Mouse (Mus musculus) T-cell, adult 2 months (primary cell): Measurements from ENCODE around the gene Ppp1r27.
"Not testable (repeated sequence)": the region's sequence is repeated elsewhere in the genome, so short reads cannot be mapped to it uniquely, and the experiment has no call there.

ENCODE experiments used
- DNase-seq: peaks from one replicate; pipeline ENCODE4 v3.0.0; 2022; ENCODE audit warnings: low spot score

Gene Ppp1r27

DNA sequence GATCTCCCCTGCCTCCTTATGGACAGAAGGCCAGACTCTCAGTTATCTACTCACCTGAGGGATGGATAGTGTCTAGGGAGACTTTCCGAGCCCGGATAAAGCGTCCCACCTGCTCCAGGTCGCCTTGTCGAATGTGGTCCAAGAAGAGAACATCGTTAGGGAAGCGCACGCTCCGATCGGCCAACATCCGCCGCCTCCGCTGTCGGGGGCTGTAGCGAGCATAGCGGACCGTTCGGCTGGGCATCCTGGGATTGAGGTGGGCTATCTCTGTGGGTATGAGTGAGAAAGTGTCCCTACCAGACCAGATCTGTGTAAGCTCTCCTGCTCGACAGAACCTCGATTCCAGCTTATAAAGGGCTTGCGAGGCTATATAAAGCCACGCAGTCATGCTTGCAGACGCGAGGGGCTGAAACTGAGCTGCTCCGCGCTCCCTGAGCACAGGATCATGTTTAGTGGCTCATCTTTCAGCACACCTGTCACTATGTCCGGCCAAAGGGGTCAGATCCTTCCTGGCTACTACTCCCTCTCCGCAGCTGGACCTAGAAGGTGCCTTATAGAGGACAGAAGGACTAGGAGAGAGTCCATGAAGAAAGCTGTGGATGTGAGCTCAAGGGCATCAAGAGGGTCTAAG is at the start of gene Ppp1r27:
Gene Ppp1r27, minus strand, starts transcription at position 323 of the 631 bp plus-strand sequence.
- DNase-seq: no peak

DNA sequence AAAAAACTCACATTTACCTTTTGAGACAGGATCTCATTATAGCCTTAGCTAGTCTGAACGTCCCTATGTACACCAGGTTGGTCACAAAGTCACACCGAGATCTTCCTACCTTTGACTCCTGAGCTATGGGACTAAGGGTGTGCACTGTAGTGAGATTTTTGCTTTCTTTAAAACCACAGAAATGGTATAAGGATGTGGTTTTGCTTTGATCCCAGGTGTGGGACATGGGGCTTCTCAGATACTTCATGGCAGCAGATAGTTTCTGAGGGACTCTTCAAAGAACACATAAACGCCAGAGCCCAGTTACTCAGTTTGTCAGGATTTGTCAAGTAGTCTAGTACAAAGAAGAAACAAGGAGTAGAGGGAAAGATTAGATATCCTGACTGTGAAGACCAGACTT is 49.8 kb upstream of the Ppp1r27 start:
- DNase-seq: peak; percentile 68

DNA sequence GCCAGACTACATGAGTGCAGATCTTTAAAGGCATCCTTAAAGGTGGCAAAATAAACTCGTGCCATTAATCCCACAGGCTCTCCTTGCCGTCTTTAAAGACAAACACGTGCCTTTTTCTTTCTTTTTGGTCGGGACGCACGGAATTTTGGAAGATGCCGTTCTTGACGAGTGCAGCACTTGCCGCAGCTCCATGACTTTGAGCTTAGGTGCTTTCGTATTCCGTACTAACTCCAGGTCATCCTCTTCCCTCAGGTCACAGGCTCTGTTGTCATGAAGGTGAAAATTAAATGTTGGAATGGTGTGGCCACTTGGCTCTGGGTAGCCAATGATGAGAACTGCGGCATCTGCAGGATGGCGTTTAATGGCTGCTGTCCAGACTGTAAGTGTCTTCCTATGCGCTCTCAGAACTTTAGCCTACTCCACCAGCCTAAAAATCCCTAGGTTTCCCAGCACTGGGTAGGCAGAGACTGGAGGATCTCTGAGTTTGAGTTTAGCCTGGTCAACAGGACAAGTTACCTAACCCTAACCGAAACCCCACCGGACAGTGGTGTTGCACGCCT is 48.1 kb upstream of the Ppp1r27 start:
- DNase-seq: no peak

DNA sequence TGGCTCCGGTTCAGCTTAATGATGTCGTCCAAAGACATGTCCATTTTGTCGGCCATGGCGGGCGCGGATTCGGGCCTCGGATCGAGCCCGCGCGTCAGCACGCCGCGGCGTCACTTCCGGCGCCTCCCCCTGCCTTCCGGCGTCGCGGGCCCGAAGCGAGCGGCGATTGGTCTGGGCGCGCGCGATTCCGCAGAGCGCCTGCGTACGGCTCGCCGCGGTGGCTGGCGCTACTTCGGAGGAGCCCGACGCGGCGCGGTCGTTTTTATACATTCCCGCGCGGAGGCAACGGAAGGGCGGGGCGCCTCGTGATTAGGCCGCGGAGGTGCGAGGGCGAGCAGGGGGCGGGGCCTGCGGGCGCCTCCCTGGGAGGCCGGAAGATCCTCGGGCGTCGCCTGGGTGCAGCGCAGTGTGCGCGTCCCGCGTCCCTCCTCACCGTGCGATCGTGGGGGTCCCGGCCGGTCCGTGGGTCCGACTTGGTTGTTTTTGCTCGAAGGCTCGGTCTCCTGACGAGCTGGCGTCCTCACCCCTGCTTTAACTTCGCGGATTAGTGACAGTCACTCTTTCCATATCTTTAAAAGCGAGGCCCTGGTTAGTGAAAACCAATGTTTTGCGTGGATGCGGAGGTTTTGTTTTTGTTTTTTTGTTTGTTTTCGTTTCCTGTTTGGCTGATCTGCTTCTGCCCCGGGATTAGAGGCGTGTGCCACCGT is 47.5 kb upstream of the Ppp1r27 start, which contains the start of the genes Alyref and Anapc11:
Gene Alyref, minus strand, starts transcription at position 83 of the 707 bp plus-strand sequence.
Gene Anapc11, plus strand, starts transcription at position 139 of the 707 bp plus-strand sequence.
- DNase-seq: peak; percentile 95

DNA sequence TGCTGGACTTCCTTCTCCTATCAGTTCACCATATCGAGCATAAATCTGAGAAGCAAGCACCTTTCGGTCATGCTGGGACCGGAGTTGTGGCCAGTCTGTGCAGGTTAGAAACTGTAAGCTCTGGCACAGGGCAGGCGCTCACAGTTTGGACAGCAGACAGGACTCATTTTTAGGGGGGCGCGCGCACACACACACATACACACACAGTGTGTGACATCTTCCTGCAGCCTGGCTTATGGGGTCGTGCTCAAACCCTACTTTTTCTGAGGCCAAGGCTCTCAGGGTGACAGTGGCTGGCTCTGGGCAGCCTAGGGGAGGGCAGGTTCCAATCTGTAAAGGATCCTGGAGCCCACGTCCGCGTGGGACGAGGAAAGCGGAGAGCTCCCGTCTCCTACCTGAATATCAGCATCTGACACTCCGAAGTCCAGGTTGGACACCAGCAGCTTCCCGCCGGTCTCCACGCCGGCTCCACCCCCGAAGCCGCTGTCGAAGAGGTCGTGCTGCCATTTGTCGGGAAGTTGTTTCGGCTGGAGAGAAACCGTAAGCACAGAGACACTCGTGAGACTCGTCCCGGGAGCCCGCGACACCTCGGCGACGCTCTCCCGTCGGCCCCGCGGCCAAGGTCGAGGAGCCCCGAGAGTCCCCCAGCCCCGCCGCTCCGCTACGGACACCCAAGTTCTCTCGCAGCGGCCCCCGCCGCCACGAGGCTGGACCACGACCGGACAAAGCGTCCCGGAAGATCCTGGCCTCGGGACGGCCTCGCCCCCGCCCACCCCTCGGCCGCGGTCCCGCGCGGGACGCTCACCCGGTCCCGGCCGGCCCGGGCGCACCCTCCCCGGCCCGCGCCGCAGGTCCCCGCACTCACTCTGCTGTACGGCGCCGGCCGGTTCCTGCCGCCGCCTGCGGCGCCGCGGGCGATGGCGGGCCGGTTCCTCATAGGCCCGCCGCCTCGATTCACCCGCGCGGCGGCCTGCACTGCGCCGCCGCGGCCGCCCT is 46.6 kb upstream of the Ppp1r27 start:
- no peak for DNase-seq

DNA sequence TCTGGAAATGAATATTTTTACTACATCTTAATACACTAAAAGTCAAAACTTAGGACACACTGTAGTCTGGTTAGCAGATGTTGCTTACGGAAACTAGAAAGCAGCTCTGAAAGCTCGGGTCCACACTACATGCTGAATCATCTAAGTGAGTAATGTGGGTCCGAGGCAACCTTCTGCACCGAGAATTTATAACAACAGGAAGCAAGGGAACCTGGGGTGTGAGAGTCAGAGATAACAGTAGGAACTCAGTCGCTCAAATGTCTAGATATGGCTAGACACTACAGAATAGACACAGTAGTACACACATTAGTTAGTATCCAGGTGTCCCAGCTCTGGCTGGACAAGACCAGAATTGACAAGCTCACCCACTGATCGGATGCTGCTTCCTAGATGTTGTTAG is 37.6 kb upstream of the Ppp1r27 start:
- DNase-seq: no peak

DNA sequence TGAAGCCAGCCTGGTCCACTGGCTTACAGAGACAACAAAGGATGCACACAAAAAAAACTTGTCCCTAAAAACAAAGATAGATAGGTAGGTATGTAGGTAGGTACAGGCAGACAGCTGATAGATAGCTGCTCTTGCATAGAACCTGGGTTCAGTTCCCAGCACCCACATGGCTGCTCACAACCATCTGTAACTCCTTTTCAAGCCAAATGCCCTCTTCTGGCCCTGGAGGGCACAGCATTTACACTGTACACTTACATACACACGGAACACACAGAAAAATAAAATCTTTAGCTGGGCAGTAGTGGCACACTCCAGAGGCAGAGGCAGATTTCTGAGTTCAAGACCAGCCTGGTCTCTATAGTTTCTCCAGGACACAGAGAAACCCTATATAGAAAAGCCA is 33.0 kb upstream of the Ppp1r27 start:
- no peak for DNase-seq

DNA sequence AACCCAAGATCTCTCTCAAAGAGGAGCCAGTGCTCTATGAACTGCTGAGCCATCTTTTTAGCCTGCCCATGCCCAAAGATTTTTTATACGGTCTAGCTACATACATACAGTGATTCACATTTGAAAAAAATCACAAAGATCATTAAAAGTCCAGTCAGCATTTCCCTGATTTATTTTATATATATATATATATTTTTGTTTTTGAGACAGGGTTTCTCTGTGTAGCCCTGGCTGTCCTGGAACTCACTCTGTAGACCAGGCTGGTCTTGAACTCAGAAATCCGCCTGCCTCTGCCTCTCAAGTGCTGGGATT is 32.0 kb upstream of the Ppp1r27 start:
- DNase-seq: not testable (repeated sequence)

DNA sequence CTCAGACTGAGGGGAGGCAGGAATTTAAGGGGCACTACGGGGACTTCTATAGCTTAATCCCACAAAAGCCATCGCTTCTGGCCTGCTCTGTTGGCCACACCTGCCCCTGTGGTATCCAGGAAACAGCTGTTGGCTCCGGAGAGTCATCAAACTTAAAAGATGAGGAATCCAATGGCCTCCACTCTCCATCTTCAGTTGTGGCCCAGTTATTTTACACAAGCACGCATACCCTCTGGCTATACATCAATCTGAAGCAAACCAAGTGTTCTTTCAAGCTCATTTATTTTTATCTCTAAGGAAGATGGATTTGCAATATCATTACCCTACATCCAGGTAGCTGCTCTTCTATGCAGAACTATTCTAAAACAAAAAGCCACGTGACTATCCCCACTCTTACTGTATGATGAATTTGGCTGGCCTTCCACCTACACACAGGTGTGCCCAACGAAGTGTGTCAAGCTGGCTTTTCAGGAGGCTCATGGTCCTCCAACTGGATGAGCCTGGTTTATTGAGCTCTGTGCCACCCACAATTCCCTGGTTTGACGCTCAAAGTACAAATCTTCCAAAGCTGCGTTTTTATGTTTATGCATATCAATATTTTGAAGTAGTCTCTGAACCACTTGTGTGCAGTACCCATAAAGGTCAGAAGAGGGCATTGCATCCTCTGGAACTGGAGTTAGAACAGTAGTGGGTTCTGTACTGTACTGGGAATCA is 31.5 kb upstream of the Ppp1r27 start:
- DNase-seq: peak; percentile 60

DNA sequence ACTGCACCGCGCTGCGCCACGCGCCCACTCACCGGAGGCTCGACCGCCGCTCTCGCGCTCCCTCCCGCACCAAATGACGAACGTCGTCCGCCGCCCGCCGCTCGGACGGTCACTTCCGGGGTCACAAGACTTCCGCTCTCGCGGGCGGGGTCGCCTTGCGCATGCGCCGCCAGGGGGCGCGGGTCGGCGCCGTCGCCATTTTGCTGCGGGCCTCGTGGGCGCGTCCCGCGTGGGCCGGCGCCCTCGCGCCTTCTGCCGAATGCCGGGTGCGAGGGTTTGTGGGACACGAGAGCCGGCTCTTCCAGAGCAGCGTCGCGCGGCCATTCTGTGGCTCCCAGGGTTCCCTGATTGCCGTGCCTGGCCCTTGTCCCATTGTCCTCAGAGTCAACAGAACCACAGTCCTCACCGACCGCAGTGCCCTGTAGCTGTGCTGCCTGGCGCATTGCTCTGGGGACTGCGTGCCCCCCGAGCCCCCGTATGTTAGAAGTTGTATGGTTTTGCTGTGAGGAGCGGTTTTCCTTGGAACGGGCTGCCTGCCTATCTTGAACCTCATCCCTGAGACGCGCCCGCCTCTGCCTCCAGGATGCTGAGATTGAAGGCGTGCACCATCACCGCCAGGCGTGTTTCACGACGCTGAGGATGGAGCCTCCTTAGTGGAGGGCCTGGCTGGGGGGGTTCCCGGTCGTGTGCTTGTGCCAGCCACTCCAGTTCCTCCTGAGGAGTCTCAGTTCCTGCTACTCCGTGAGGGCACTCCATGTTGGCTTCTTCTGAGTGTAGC is 30.7 kb upstream of the Ppp1r27 start, which contains the start of gene Arhgdia:
Gene Arhgdia, minus strand, starts transcription at position 135 of the 778 bp plus-strand sequence.
- peak; percentile 86 for DNase-seq

DNA sequence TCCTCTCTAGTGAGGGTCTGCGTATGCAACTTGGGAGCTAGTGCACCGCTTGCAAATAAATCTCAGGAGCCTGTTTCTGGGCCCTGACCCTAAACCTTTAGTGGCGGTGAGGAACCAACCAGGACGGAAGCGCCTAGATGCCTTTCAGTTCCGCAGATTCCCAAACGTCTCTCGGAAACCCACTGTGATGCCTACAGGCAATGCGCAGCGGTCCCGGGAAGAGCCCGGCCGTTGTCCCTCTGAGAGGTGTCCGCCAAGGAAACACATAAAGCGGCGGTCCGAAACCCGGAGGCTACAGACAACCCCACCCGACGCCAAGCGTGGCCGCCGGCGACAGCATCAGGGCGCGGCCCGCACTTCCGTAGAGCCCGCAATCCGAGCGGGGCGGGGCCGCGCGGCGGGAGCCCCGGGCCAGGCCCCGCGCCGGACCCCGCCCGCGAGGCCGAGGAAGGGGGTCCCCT is 30.0 kb upstream of the Ppp1r27 start:
- DNase-seq: no peak

DNA sequence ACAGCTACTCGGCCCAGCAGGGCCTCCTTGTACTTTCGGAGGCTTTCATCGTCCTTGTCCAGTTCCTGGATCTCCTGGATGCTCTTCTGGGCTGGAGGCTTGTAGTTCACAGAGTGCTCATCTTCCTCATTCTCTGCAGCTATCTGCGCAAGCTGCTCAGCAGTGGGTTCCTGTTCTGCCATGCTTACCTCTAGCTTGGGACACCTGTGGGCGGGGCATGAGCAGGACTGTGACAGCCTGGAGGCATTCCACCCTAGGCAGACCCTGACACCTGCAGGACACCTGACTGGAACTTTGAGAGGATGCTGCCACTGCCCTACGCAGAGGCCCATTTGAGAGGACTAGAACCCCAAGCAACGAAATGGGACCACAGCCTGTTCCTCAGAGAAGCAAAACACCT is 29.3 kb upstream of the Ppp1r27 start:
- DNase-seq: no peak

DNA sequence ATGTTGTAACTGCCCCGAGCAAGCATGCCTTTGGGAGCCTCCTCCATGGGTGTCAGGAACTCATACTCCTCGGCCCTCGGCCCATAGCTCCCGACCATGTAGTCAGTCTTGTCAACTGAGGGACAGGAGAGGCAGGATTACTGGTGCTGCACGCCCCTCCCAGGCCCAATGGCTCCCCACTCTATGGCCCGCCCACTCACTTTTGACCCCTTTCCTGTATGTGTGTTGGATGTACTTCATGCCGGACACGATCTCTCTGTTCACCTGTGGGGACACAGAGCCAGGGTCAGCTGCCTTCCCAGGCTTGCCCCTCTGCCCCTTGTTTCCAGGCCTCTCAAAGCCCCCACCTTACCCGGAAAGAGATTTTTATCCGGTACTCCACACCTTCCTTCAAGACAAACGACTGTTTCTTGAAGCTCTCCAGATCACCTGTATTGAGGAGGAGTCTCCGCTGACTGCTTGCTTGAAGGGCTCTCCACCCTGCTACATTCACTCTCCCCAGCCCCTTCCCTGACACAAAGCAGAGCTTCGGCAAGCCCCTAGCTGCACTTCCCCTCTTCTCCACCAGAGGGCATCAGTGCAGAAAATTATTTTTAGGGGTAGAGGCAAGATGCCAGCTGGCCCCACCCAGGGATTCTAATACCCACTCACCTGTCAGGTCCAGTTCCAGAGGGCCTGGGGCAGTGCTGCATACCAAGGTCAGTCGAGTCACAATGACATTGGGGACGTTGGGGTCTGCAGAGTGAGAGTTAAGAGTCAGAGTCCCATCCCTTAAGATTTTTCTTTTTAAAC is 28.6 kb upstream of the Ppp1r27 start:
- peak; percentile 77 for DNase-seq

DNA sequence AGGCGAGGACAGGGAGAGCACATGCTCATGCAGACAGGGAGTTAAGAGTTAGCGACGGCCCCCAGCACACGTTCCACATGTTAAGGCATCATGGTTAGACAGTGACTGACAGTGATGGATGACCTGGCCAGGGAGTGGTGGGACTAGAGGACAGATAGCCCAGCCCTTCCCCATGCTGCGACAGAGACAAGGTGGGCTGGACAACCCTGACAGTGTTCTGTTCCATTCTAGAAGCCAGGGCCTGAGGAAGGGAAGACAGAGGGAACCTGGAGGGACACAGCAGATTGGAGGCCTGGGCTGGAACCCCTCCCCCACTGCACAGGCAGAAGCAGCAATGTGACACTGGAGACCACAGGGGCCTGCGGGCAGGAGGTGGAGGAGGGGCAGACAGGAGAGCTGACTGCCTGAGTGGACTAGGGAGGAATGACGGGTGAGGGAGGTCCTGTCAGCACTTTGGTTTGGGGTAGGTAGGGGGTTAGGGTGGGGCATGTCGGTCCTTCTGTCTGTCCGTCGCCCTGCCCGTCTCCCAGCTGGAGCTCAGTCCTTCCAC is 27.8 kb upstream of the Ppp1r27 start:
- no peak for DNase-seq

DNA sequence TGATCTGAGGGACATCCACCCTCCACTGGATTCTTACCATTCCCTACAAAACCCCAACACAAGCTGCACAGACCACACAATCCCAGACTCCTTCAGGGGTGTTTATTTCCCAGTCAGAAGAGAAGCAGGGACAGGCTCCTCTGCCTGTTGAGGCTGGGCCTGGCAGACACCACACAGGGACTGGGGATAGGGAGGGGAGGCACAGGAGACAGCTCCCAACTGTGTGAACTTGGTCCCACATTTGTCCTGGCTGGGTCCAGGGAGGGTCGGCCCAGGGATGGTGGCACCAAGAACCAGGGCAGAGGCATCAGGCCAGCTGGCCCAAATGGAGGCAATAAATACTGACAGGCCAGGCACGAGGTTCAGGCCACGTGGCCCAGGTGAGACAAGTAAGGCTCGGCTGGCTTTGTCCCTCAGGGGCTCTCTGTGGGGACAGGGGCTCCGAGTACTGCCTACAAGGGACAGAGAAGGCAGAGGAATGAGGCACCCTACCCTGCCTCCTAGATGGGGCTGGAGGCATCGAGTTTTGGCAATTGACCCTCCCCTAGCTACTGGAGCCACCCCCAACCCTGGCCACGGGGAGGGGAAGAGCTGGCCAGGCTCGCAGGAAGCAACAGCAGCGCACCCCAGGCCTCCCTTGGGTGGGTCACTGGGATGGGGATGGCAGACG is 27.2 kb upstream of the Ppp1r27 start:
- DNase-seq: no peak

DNA sequence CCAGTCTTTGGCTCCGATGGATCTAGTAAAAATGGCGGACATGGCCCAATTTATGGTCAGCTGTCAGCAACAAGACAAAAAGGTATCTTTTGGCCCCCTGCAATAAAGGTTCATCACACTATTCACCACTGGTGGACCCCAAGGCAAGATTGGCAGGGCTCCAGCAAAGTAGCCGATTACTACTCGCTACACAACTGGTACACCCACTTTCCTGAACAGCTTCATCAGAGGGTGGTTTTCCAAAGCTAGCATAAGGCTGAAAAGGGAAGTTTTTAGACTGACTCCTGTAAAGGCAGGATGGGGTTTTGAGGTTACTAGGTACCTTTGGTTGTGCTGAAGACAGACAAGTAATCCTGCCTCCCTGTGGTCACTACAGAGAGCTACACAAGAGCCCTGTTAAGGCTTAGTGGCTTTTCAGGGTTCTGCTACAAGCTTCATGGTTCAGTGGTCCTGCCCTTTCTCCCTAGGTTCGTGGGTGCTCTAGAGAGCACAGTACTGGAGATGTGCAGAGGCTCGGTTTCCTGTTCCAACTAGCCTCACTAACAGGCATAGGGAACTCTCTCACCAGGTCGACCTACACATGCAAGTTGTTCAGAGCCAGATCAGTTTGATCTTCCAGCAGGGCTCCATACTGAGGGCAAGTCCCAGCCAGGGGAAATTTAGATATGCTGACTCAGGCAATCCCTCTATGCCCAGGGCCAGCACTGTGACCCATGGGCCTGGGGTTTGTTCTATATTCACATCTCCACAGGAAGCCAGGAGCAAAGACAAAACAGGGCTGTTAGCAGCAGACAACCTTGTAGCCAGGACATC is 26.5 kb upstream of the Ppp1r27 start:
- peak; percentile 55 for DNase-seq

DNA sequence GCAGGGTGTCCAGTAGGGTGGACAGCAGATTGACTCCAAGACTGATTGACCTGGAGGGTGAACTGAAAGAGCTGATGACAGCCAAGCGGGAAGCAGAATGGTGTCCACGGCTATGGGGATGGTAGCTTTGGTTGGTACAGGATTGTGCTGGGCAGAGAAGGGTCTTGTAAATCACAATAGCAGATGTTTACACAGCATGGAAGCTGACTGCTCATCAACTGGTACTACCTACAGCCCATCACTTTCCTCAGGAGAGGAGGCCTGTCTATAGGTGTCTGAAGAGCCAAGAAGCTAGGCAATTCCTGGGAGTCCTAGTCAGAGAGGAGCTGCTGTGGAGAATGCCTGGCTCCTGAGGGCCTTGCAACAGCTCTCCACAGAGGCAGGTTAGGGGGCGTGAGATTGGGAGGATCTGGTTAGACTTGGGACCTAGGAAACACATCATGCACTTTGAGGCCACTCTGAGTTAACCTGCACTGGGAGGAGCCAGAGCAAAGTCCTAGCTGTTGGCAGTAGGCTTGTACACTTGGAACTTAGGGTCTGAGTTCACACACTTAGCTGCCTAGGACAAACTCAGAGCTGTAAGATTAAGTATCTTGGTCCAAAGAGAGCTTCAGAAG is 25.5 kb upstream of the Ppp1r27 start:
- DNase-seq: no peak

DNA sequence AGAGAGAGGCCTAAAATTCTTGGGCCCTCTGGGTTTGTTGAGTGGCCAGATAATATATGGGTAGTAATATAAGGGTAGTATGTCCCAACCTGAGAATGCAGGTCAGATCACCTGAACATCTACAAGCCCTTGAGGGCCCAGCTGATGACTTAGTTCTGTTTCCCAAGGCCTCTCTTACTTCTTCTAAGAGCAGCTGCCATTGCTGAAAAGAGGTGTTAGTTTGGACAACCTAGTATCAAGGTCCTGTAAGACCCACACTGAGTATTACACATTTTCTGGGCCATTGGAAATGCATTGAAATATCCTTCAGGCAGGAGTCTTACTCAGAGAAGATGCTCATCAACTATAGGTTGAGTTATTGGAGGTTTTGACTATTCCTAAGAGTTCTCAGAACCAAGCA is 25.0 kb upstream of the Ppp1r27 start:
- DNase-seq: no peak
